Mouse (Mus musculus) cerebellum, postnatal 36 days (tissue): Measurements from ENCODE around the gene Slc6a15.

Source experiments
- DNase-seq, 2 experiments: peaks; one replicate each; pipeline ENCODE4 v3.0.0; 2021 to 2022; ENCODE audit warnings: mixed read lengths in 2 of 2

Gene Slc6a15

DNA sequence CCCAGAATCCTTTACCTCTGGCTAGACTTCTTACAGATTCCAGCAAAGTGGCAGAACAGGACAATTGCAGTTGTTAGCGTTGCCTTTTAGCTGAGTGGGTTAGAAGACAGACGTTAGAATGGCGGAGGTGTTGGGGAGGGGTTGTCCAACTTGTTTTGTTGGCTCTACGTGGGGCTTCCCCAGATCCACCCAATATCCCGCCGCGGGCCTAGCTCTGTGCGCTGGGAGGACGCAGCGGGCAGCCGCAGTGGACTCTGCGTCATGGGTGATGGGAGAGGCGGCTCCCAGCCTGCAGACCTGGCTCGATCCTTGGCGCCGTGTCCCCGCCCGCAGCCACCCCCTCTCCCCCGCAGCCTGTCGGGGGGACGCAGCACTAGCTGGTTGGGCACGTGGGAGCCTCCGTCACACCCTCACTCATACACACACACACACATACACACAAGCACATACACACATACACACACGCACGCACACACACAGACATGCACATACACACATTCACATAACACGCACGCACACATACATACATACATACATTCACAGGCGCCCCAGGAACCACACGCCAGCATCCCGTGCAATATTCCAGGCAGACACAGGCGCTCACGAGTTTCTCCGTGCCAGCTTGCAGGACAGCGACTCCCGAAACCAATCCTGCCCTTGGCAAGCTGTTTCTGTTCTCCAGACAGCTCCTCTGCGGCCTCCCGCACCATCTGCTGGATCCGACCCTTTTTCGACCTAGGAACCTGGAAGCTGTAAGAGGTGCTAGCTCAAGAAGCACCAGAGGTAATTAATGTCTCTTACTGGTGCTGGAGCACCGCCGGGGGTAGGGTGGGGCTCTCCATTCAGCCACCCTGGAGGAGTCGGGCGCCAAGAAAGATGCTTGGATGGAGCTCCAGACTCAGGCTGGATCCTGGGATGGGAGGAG is at the start of gene Slc6a15:
Gene Slc6a15, plus strand, starts transcription at position 413 of the 925 bp plus-strand sequence.
- peak; percentile 72 to 75 for DNase-seq

DNA sequence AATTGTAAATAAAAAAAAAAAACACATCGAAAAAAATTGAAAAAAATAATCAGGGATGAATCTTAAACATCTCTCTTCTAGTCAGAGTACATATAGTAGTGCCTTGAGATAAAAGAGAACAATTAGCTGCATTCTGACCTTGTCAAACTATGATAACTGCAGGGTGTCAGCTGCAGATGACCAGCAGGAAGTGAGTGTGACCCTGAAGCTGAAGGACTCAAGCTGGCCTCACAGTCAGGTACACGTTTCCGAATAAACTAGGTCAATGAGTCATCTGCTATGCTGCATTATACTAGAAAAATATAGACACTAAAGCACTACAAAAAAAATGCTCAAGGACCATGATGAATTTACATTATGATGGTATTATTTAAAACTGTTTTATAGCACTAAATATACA is 45.6 kb upstream of the Slc6a15 start:
- DNase-seq = peak; percentile 14 to 15

DNA sequence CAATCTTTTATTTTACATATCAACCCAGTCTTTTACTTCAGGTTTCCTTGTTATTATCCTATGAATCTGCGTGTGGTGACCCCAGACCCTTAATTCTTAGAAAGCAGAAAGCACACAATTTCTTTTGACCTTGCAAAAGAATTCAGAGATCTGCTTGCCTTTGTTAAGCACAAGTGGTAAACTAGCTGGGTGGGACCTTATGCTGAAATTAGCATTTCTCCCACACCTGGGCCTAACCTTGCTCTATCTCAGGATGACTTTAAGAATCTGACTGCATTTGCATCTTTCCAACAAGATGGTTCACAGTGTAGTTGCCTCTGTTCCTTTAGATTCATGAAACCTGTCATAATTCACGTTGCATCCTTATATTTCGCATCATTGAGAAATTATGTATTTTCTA is 44.2 kb upstream of the Slc6a15 start:
- no peak for DNase-seq

- no peak for DNase-seq
These were observed 33.3 kb upstream of the Slc6a15 start for GRCm38 (mm10) chr10:103334306-103334705.

DNA sequence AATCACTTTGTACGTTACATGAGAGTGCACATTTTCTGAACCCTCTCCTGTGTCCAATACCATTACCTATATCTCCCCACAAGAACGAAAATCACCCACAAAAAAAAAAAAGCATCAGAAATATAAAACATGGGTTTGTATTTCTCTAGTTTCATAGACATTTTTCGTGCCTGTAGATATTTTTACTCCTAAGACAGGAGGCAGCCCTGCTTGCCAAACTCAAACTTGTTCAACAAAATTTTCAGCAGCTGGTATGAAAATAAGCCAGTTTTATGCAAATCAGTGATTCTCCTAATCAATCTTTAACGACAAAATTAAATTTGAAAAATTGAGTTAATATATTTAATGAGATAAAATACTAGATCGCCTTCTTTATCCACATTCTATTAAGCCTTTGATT is 27.7 kb upstream of the Slc6a15 start:
- no peak for DNase-seq

- DNase-seq = no peak
These were observed 20.8 kb upstream of the Slc6a15 start for GRCm38 (mm10) chr10:103346797-103347196.

- peak; percentile 57 to 69 for DNase-seq
These were observed 905 bp downstream of the Slc6a15 start for GRCm38 (mm10) chr10:103368296-103369080.

- peak; percentile 75 to 77 for DNase-seq
These were observed 1.5 kb downstream of the Slc6a15 start for GRCm38 (mm10) chr10:103369081-103369420.

GRCm38 (mm10) chr10:103402171-103402570 is 34.6 kb downstream of the Slc6a15 start:
- DNase-seq = peak in 1 of 2 experiments; percentile 13

- no peak for DNase-seq
These were observed 60.1 kb downstream of the Slc6a15 start for GRCm38 (mm10) chr10:103427717-103428116.

DNA sequence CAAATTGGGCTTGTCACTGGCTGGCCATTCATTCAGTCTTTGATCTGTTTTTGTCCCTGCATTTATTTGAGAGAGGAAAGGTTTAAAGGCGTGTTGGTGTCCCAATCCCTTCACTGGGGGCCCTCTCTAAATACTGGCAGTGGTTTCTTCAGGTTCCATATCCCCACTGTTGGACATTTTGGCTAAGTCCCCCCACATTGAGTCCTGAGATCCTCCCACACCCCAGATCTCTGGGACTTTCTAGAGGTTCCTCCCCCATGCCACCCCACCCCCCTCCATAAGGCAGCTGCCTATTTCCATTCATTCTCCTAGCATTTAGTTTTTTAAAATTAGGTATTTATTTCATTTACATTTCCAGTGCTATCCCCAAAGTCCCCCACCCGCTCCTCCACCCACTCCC is 75.0 kb downstream of the Slc6a15 start:
- DNase-seq = no peak

- peak in 1 of 2 experiments; percentile 13 for DNase-seq
These were observed 75.5 kb downstream of the Slc6a15 start for GRCm38 (mm10) chr10:103443070-103443469.

- DNase-seq = no peak
These were observed 80.8 kb downstream of the Slc6a15 start for GRCm38 (mm10) chr10:103448340-103448739.

GRCm38 (mm10) chr10:103457896-103458295 is 90.3 kb downstream of the Slc6a15 start:
- no peak for DNase-seq
